Mouse (Mus musculus) testis, postnatal 14 days (tissue): ENCODE measurements around the gene Taar4.

Experiments
- DNase-seq: peaks from one replicate; pipeline ENCODE4 v3.0.0; 2021; ENCODE audit warnings: low spot score

The Taar4 gene

DNA sequence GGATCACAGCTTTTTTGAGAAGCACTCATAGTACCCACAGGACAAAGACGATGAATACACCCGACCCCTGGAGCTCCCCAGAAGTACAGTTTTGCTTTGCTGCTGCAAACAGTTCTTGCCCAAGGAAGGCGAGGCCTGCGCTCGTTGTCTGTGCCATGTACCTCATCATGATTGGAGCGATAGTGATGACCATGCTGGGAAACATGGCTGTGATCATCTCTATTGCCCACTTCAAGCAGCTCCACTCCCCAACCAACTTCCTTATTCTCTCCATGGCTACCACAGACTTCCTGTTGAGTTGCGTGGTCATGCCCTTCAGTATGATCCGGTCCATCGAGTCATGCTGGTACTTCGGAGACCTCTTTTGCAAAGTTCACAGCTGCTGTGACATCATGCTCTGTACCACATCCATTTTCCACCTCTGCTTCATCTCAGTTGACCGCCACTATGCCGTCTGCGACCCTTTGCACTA, at the start of gene Taar4:
Gene Taar4, plus strand, starts transcription at position 51 of the 472 bp plus-strand sequence.
- no peak for DNase-seq

DNA sequence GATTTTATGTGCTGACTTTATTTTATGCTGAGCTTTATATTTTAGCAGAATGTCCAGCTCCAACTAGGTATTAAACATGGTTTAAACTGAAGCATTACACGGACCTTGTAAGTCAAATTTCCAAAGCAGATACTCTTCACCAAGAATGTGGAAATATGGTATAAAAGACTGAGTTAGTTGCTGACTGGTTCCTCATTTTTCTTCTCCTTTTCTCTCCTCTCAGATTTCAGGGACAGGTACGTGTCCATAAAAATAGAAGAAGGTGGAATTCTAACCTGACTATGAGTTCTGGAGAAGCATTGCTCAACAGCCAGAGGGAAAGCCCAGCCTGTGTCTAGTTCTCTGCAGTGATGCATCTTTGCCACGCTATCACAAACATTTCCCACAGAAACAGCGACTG, 40.2 kb upstream of the Taar4 start, which contains the start of gene Taar1:
Gene Taar1, plus strand, starts transcription at position 301 of the 400 bp plus-strand sequence.
- no peak for DNase-seq

DNA sequence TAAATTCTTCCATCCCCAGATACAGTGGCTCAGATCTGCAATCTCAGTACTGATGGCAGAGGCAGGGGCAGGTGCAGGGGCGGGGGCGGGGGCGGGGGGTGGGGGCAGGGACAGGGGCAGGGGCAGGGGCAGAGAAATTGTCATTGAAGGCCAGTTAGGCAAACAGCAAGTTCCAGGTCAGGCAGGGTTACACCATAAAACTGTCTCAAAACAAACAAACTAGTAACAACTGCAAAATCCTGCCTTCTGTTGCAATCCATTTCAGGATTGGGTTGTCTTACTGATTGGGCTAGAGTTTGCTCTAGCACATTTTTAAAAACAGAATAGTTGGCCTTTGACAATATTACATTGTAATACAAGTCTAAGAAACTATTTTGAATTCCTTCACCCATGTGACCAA, 37.8 kb upstream of the Taar4 start:
- DNase-seq, result no peak

DNA sequence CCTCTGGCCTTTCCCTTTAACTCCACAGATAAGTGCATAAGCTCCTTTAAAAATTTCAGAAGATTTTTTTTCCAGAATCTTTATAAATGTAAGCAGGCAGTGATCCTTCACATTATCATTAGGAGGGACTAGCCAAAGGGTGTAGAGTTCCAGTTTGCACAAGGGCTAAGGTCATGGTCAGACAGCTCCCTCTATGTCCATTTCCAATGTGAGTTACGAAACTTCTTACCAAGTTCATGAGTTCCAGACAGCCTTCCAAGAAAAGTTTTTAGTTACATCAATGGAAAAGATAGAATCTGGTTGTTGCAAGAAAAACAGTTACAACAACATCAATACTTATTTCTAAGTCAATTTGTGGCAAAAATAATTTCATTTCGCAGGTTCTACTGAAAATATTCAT, 36.4 kb upstream of the Taar4 start:
- DNase-seq, result no peak

DNA sequence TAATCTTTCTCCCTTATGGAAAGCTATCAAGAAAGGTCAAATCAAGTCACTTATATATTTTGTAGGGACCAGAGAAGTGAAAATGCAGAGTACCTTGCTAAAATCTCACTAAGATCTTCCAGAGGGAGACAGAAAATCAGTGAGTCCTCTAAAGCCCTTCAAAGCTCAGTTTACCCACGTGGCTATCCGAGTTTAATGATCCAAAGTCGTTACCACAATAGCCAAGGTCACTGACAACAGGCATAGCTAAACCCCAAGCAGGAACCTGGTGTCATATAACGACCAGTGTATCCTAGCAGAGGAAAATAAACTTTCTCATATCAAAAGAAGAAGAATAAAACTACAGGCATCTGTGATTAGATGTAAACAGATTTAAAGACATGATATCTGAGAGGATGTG, 22.7 kb upstream of the Taar4 start:
- DNase-seq, result no peak

DNA sequence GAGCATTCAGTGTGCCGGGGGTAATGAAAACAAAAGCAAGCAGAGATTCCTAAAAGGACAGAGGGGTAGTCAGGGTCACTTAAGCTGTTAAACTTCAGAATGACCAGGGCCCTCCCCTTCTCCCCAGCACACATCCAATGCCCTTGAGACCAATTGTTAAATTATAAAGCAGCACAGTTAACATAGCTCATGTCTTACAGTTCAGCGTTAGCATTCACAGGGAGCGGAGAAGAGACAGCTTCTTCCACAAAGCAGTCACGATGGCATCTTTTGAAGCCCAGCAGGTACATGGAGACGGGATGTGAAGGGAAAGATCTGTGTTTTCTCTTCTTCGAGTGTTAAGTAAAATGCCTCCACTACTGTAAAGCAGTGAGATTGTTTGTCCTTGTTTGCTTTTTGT, 22.0 kb upstream of the Taar4 start, which contains the start of gene Taar2:
Gene Taar2, plus strand, starts transcription at position 261 of the 400 bp plus-strand sequence.
- no peak for DNase-seq

DNA sequence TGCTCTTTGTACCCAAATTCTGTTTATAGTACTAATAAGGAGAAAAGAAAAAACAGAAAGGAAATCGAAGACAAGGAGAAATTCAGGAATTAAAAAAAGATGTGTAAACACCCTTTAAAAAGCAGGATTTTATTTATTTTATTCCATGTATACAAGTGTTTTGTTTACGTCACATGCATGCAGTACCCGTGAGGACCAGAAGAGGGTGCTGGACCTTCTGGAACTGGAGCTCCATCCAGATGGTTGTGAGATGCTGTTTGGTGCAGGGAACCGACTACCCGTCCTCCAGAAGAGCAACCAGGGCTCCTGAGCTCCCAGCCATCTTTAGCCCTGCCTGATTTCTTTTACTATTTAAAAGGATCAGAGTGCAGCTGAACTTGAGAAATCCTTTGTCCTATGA, 17.8 kb upstream of the Taar4 start:
- peak; percentile 22 for DNase-seq

DNA sequence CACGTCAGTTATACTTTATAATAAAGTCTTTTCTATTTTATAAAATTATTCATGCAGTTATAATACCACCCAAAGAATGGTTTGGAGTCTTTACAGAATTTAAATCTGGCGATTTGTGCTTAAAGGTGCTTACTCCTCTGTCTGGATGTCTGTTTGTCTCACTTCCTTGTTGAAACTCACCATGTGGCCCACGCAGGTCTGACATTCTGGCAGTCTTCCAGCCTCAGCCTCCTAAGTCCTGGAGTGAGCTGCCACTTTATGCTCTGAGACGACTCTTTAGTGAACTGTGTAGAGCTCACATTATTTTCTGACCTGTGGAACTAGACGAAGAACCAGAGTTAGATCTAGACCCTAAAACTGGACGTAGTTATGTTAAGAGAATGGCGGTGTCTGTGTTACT, 12.3 kb upstream of the Taar4 start:
- DNase-seq, result no peak

DNA sequence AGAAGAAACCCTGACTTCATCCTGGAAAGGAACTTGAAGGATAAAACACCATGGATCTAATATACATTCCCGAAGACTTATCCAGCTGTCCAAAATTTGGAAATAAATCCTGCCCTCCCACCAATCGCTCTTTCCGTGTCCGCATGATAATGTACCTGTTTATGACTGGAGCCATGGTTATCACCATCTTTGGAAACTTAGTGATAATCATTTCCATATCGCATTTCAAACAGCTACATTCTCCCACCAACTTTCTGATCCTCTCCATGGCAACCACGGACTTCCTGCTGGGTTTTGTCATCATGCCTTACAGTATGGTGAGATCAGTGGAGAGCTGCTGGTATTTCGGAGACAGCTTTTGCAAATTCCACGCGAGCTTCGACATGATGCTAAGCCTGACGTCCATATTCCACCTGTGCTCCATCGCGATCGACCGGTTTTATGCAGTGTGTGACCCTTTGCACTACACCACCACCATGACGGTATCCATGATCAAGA, 10.7 kb upstream of the Taar4 start, which contains the start of gene Taar3:
Gene Taar3, plus strand, starts transcription at position 51 of the 498 bp plus-strand sequence.
- DNase-seq, result no peak

DNA sequence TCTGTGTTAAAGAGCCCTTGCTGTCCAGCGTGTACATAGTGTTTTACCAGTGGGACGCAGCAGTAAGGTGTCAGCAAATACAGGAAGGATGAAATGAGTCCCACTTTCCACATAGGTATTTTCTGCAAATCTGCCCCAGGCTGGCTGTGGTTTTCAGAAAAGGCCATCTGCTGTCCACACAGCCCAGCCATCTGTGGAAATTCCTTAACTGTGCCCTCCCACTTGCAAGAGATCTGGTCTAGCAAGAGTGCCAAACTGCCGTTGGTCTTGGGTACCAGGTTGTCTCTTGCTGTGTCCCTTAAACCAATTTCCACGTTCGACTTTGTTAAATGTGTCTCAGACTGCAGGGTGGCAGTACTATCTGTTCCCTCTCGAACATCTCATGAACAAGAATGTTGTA, 8.6 kb upstream of the Taar4 start:
- no peak for DNase-seq

DNA sequence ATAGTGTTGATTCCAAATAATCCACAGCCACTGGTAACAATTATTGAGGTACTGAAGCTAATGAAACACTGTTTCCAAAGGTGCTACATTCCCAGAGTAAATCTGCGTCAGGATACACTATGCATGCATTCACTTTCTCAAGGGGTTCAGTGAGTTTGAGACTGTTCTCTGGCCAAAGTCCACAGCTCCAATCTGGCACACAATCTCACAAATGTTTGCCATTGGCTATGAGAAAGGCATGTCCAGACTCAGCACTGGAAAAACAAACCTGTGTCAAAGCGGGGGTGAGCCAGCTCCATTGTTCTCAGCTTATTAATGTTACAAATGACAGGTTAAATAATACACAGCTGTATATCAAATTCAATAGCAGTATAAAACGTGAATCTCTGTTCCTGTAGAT, 1.2 kb upstream of the Taar4 start:
- DNase-seq, result no peak

DNA sequence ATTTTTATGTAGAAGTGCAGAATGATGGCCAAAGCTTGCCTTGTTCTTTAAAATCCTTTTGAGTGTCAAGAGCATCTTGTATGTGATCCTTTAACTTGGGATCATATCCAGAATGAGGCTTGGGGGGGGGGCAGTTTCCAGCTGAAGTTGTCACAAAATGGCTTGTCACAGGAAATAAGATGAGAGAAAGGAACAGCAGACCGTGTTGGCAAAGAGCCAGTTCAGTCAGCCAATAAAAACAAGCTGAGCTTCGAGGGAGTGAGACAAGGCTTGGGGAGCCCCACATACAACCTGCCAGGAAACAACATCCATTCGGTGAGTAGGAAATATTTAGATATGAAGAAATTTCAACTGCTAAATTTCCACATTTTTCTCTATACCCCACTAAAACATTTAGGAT, 3.1 kb downstream of the Taar4 start:
- DNase-seq, result no peak

DNA sequence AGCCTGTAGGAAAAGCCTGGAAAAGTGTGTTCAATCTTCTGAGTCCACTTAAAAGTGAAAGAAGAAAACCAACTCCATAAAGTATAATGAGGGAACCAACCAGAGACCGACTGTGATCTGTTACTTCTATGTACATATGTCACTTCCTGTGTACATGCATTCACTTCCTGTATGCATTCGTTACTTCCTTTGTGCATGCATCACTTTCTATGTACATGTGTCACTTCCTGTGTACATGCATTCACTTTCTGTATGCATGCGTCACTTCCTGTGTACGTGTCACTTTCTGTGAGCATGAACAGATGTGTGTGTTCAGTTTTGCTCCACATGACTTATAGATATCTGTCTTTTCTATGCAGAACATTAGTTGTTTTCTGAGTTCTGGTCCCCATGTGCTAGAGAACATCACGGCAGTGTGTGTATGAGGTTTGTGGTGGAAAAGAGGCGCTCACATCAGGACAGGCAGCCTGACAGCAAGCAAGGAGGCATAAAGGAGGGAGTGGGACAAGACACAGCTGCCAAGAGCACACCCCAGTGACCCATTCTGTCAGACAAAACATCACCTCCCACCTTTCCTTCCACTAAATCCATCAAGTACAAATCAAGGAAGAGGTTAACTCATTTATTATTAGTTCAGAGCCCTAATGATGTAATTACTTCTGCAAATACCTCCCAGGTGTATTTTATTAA, 4.8 kb downstream of the Taar4 start:
- DNase-seq, result no peak

DNA sequence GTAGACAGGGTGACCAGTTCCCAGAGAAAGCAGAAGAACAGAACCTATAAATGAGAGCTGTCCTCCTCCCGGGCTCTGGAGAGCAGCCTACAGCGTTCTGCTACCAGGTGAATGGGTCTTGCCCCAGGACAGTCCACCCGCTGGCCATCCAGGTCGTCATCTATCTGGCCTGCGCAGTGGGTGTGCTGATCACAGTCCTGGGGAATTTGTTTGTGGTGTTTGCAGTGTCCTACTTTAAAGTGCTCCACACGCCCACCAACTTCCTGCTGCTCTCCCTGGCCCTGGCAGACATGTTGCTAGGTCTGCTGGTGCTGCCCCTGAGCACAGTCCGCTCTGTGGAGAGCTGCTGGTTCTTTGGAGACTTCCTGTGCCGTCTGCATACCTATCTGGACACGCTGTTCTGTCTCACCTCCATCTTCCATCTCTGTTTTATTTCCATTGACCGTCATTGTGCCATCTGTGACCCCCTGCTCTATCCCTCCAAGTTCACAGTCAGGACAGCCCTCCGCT, 10.4 kb downstream of the Taar4 start, which contains the start of gene Taar5:
Gene Taar5, plus strand, starts transcription at position 51 of the 510 bp plus-strand sequence.
- DNase-seq, result no peak

DNA sequence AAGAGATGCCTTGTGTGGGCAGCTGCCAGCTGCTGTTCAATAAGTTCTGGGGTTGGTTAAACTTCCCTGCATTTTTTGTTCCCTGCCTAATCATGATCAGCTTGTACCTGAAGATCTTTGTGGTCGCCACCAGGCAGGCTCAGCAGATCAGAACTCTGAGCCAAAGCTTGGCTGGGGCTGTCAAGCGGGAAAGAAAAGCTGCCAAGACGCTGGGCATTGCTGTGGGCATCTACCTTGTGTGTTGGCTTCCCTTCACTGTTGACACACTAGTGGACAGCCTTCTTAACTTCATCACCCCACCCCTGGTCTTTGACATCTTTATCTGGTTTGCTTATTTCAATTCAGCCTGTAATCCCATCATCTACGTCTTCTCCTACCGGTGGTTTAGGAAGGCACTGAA, 11.0 kb downstream of the Taar4 start:
- no peak for DNase-seq

DNA sequence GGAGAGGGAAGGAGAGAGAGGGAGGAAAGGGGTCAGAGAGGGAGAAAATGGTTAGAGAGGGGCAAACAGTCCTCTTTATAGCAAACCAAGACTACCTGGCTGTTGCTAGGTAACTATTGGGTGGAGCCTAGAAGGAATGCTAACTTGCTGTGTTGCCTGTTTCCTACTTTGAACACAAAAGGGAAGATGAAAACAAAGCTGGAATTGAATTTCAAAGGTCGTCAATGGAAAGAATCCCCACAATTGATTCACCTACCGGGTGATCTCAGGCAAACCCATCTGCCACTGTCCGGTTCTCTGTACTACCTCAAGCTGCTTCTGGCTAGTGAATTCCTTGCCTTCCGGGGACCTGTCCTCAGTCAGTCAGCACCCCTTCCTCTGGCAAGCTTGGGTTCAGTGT, 17.7 kb downstream of the Taar4 start:
- no peak for DNase-seq

DNA sequence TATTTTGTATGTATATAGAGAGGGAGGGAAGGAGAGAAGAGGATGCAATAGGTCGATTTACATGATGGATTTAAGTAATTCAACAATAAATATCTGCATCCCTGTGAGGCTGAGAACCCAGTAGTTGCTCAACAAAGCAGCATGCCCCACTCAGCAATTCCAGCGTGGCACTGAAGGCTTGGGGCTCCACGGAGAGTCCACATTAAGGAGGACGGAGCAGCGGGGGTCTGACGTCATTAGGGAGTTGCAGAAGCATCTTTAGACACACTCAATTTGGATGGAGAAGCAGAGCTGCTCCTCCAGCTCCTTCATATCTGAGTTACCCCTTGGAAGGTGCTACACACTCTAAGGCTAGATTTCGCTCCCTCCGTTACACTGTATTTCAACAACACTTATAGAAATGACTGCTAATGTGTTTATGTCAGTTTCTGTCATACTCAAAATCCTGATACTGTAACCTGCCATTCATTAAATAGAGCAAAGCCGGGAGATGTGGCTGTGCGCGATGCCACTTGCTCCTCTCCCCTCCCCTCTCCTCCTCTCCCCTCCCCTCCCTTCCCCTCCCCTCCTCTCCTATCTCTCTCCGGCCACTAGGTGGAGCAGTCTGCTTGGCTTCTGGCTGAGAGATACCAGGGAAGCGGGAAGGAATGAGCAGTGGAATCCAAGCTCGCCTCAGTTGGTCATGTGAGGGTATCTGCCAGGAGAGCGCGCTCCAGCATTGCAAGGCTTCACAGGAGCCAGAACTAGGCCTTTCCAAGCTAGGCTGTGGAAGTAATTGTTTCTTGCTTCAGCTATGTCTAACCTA, 18.8 kb downstream of the Taar4 start:
- DNase-seq, result peak; percentile 58

DNA sequence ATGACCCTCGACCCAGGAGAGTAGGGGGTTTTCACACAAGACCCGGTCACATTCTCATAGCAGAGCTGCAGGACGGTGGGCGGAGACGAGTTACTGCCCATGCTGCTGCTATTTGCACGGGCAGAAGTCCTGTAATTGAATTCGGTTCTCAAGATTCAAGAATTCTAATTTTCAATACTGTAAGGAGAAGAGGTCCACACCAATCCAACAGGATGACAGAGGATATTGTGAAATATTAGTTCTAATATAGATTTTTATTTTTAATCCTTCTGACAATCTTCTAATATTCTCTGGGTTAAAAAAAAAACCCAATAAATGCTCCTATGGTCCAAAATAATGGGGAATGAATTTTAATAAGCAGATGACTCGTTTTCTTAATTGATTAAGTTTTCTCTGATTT, 25.3 kb downstream of the Taar4 start, which contains the start of gene Taar6:
Gene Taar6, minus strand, starts transcription at position 101 of the 400 bp plus-strand sequence.
- no peak for DNase-seq

DNA sequence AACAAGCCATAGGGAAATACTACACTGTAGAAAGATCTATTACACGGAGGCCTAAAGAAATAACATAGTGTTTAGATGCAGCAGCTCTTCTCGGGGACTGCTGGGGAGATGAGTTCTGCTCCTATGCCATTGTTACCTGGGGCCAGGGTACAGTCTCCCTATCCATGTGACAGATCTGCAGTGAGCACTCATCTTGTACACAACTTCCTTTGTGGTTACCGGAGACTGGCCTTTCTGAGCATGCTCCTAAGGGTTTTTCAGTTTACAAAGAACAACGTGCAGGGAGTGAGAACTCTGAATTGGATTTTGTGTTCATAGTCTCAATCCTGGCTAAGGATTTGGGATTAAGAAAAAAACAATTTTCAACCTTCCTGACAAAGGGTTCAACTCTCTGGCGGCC, 26.1 kb downstream of the Taar4 start:
- DNase-seq, result no peak

DNA sequence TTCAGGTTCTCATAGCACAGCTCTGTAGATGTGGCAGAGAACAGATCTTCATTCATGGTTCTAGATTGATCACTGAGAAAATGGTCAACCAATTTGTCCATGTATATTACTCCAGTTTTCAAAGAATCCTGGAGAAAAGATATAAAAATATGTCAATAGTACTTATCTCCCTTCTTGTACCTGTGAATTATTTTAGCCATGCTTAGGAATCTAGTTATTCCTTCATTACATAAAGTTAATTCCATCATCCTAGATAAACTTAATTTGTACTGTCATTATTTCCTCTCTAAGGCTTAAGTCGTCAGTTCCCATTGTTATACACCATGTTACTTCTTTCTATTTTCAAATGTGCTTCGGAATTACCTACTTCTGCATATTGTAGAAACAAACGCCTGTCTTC, 33.1 kb downstream of the Taar4 start, which contains the start of gene Taar7a:
Gene Taar7a, minus strand, starts transcription at position 101 of the 400 bp plus-strand sequence.
- no peak for DNase-seq

DNA sequence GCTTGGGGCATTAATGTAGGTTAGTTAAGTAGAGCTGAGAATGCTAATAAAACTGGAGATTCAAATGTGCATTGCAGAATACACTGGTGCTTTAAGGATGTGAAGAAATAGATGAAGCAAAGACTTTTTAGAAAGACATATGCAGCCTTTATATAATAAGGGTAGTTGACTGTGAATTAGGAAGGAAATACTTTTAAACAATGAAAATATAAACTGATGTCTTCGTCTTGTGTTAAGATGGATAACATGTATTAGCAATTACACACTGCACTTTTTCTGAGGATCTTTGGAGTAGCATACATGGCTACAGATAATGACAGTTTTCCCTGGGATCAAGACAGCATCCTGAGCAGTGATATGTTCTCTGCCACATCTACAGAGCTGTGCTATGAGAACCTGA, 39.3 kb downstream of the Taar4 start, which contains the start of gene Taar7b:
Gene Taar7b, plus strand, starts transcription at position 301 of the 400 bp plus-strand sequence.
- DNase-seq, result no peak

DNA sequence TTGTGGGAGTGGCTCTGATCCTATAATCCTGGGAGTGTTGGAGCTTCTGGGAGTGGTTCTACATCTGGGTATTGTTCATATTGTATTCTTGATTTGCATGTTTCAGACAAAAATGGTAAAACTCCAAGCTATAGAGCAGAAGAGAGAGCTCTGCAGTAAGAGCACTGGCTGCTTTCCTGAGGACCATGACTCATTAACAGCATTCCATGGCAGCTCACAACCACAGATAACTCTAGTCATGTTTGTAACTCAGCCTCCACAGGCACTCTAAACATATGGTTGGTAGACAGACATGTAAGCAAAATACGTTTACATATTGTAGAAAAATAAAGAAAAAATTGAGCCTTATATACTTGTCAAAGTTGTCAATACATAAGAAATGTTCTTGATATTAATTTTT, 46.1 kb downstream of the Taar4 start:
- no peak for DNase-seq
